Mouse (Mus musculus) embryonic fibroblast, embryonic 13.5 days (primary cell): ENCODE measurements around the gene Tesk1. TPM values are rescaled to one million over a fixed set of nuclear protein-coding genes. Genes with fewer than 3 reads are reported as not detected.
A peak's percentile ranks its signal among the peaks of the same experiment; 100 is the strongest.

ENCODE experiments used
- H3K27ac ChIP-seq: 2 replicates; pipeline ENCODE4 v1.5.1; 2012; ENCODE audit warnings: low read length, control low read depth, inconsistent platforms; ENCODE audit not compliant: insufficient read depth
- H3K4me1 ChIP-seq: 2 replicates; pipeline ENCODE4 v1.6.1; 2011; ENCODE audit warnings: low read length; ENCODE audit not compliant: control insufficient read depth, insufficient read depth
- H3K4me3 ChIP-seq: 2 replicates; pipeline ENCODE4 v1.5.1; 2011; ENCODE audit warnings: mild to moderate bottlenecking, control low read depth, low read length; ENCODE audit not compliant: insufficient read depth
- CTCF ChIP-seq: IDR thresholded peaks from 2 replicates; pipeline ENCODE4 v1.5.1; 2011; ENCODE audit warnings: mild to moderate bottlenecking, control low read depth, low read length, moderate library complexity, borderline replicate concordance; ENCODE audit not compliant: insufficient read depth
- POLR2A ChIP-seq: IDR thresholded peaks from 2 replicates; pipeline ENCODE4 v1.6.1; 2011; ENCODE audit warnings: low read depth, mild to moderate bottlenecking, control low read depth, low read length, moderate library complexity
- polyA plus RNA-seq: library from polyadenylated mRNA; stranded (reverse); fragments of >200 nt; gene quantifications from 2 replicates; pipeline ENCODE4 v1.2.4, GENCODE M21; 2011; ENCODE audit warnings: low read depth; ENCODE audit not compliant: missing spikeins, insufficient read length

Gene Tesk1
- polyA plus RNA-seq, 1 experiment, result 33.4 TPM

DNA sequence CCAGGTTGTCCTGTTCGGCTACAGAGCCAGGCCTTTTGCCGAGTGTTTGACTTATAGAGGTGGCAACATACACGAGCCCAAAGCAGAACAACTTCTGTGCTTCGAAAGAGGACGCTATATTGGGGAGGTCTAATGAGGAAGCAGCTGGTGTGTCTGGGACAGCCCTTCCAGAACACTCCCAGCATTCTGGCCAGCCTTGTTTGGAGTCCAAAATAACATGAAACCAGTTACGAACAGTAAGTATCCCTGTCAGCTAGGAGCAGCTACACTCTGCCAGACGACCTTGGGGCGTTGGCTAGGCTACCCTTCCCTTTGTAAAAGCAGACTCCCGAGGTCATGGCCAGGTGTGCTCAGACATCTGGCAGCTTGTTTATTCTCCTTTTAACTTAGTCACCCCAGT lies 39.5 kb upstream of the Tesk1 start:
- H3K27ac ChIP-seq, result no peak overlapping the region; the same call in 1 of the 2 replicates
- peaks cover 20% of the 10 kb centered on the region for H3K4me1 ChIP-seq
- no peak for TF ChIP-seq POLR2A
- no peak for TF ChIP-seq CTCF
- no peak overlapping the region for H3K4me3 ChIP-seq

DNA sequence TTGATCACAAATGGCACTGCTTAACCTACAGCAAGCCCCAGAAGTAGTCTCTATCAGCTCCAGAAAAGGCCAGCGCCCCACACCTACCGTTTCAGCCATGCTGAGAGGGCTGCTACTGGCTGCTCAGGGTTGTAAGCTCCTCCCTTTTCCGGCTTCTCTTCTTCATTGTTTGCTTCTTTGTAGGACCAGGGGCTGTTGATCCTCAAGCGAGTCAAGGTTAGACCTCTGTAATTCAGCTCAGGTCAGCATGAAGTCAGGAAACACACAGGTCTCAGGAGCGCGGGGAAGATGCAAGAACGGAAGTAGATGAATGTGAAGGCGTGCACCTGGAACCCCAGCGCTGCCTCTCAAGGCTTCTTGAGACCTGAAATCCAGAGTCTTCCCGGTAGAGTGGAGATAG lies 37.0 kb upstream of the Tesk1 start:
- Histone ChIP-seq H3K27ac (peak overlapping the region; percentile 90), H3K4me1 (peaks cover 12% of the 10 kb centered on the region), H3K4me3 (no peak overlapping the region)
- TF ChIP-seq CTCF (no peak), POLR2A (no peak)

GRCm38 (mm10) chr4:43406162-43406971 lies 35.4 kb upstream of the Tesk1 start:
- Histone ChIP-seq H3K27ac (peak overlapping the region; percentile 90), H3K4me1 (peaks cover 9% of the 10 kb centered on the region), H3K4me3 (peak overlapping the region; percentile 64)
- TF ChIP-seq CTCF (peak; percentile 38; the same call in 1 of the 2 replicates), POLR2A (peak; percentile 91)

DNA sequence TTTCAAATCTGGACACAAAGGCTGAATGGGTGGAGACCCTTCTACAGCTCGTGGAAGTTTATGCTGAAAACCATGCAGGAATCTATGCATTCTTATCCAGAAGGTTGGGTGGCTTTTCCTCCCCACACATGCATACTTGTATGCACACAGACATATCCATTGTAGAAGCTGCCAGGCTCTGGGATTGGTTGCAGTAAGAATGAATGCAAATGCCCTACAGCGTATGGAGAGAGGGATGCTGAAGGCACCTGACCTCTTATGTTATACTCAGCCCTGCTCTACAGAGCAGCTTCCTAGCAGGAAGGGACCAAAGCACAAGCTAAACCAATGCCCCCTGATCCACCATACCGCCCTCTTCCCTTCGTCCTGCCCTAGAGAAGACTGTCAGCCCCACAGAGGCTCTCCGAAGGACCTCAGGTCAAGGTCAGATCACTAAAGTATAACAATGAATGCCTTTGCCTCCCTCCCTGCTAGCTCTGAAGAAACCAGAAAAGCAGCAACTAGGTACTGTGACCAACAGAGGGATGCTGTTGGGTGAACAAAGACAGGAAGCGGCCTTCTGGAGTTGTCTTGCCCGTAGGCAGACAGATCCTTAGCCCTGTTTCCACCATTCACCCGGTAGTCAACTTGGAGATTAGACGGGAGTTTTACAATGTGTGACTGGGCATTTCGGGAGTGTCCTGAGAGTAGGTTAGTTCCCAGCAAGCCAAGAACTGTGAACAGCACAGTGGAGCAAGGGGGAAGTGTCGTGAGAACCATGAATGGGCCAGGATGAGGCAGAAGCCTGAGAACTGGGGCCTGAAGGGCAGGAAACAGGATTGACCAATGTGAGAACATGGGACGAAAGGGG lies 34.4 kb upstream of the Tesk1 start:
- Histone ChIP-seq H3K4me1 (peaks cover 9% of the 10 kb centered on the region), H3K27ac (peak overlapping the region; percentile 70), H3K4me3 (peak overlapping the region; percentile 64)
- no peak for TF ChIP-seq CTCF
- no peak for TF ChIP-seq POLR2A

- peaks cover 17% of the 10 kb centered on the region; the same call in 1 of the 2 replicates for H3K4me1 ChIP-seq
- TF ChIP-seq CTCF (no peak), POLR2A (no peak)
- H3K27ac ChIP-seq, result no peak overlapping the region
- H3K4me3 ChIP-seq, result no peak overlapping the region
Measured at GRCm38 (mm10) chr4:43414761-43415160, 27.0 kb upstream of the Tesk1 start.

DNA sequence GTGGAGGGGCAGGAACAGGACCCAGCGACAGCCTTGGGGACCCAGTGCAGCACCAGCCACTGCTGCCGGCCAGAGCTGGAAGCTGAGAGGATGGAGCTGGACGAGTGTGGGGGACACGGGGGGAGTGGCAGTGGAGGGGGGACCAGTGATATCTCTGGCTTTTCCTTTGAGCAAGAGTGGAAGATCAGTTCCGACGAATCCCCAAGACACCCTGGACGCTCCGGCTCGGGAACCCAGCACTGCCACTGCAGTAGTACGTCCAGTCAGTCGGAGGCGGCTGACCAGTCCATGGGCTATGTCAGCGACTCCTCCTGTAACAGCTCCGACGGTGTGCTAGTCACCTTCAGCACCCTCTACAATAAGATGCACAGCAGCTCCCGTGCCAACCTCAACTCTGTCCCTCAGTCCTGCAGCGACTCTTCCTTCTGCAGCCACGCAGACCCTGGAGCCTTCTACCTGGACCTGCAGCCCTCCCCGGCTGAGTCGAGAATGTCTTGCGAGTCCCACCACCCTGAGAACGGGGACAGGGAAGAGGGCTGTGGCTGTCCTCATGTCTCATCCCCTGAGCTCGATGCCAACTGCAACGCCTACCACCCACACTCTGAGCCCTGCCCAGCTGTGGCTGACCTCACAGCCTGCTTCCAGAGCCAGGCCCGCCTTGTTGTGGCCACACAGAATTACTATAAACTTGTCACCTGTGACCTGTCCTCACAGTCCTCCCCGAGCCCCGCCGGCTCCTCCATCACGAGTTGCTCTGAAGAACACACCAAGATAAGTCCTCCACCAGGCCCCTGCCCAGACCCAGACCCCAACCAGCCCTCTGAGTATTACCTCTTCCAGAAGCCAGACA lies 26.3 kb upstream of the Tesk1 start:
- H3K4me3 ChIP-seq, result no peak overlapping the region
- H3K27ac ChIP-seq, result no peak overlapping the region
- H3K4me1 ChIP-seq, result peaks cover 20% of the 10 kb centered on the region; the same call in 1 of the 2 replicates
- TF ChIP-seq POLR2A, result no peak
- no peak for TF ChIP-seq CTCF

DNA sequence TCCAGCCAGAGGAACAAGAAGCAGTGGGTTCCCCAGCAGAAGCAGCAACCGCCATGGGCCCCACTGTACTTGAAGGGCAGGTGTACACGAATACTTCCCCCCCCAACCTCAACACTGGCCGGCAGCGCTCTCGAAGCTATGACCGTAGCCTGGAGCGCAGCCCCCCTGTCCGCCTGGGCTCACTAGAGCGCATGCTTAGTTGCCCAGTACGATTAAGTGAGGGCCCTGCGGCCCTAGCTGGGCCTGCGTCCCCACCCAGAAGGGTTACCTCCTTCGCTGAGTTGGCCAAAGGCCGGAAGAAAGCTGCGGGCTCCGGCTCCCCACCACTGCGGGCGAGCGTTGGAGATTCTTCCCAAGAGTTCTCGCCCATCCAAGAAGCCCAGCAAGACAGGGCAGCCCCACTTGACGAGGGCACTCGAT lies 25.7 kb upstream of the Tesk1 start:
- Histone ChIP-seq H3K27ac (no peak overlapping the region), H3K4me3 (no peak overlapping the region), H3K4me1 (peaks cover 20% of the 10 kb centered on the region; the same call in 1 of the 2 replicates)
- TF ChIP-seq POLR2A, result no peak
- TF ChIP-seq CTCF, result no peak

DNA sequence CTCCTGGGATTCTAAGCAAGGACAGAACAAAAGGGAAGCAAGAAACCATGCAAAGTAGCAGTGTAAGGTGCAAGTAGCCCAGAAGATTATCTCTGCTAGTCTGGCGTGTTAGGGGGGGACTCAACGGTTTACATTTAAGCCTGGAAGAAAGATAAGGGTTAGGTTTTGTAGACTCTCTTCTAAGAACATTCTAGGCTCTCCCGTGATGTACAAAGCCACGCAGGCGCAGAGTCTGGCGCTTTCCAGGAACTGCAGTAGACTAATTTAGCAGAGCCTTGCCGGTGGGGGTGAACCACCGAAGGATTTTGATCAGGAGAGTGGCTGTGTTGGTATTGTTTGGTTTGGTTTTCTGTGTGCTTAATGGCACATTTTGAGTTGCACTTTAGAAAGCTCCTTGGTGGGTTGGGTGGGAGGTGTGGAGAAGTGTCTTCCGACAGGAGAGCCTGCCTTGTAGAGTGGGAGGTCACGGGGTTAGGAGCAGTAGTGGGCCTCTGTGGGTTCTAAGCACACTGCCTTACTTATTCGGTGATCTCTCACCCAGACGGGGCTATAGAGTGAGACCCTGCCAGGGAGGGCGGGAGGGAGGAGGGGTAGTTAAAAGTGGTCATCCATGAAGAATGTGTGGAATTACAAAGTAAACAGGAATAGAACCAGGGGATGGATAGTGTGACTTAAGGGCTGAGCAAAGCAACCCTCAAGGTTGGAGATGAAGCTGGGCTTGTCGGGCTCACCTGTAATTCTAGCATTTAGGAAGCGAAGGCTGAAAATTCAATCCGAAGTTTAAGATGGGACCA lies 24.3 kb upstream of the Tesk1 start:
- peaks cover 20% of the 10 kb centered on the region; the same call in 1 of the 2 replicates for H3K4me1 ChIP-seq
- H3K4me3 ChIP-seq, result no peak overlapping the region
- H3K27ac ChIP-seq, result peak overlapping the region; percentile 49
- TF ChIP-seq POLR2A, result no peak
- no peak for TF ChIP-seq CTCF
